Mouse (Mus musculus): ENCODE results near the gene Rsg1.

Gene Rsg1

DNA sequence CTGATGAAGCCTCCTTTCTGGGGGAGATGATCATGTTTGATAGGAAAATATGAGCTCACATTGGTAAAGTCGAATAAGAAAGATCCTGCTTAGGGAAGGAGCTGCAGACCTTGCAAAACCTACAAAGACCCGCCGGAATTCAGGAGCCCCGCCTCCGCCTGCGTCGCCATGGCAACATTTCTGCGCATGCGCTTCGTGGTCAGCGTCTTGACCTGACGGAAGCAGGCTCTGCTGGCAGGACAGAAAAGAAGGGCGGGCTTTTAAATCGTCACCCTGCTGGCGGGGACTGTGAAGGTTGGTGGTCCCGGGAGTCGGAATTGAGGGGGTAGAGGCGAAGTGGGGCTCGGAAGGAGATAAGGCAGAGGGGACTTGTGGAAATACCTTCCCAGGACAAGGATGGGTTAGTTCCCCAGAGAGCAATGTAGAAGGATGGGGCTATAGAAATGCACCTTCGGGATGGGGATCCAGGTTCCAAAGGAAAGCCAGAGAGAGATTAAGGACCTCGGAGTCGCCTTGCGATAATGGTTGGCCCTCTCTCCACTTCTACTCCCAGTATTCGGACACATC, at the start of gene Rsg1:
Gene Rsg1, plus strand, starts transcription at position 187 of the 567 bp plus-strand sequence.
- in situ Hi-C loops (cut with MboI, MseI), result no loop called here

DNA sequence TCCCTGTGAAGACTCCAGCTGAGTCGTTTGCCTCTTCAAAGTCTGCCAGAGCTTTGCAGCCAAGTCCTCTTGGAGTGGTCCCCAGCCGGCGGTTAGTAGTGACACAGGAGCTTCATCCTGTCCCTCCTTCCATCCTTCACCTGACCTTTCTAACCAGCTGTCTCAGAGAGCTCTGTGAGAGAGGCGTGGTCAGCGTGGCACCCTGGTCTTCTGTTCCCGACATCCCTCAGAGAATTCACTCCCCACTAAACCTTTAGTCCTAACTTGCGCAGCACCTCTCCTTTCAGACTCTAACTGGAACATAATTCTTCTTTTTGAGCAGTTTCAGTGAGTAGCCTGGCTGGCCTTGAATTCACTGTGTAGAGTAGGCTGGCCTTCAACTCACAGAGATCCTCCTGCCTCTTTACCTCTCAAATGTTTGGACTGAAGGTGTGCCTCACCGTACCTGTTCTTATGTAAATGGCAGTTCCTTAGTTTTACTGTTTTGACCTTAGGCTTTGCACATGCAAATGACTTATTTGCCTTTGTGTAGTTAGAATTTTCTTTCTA, 47.9 kb upstream of the Rsg1 start:
- in situ Hi-C loops (cut with MboI, MseI), result no loop called here

DNA sequence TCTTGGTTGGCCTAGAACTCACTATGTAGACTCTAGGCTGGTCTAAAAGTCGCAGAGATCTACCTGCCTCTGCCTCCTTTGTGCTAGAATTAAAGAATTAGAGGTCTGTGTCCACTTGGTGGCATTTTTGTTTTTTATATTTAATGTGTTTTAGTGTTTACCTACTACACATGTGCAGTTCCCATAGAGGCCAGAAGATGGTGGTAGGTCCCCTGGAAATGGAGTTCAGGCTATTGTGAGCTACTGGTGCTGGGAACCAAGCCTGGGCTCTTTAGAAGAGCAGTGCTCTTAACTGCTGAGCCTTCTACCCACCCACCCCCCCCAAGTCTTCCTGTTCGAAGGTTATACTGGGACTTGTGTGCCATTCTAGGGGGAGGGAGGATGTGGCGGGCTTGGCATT, 46.6 kb upstream of the Rsg1 start:
- in situ Hi-C loops (cut with MboI, MseI), result no loop called here

DNA sequence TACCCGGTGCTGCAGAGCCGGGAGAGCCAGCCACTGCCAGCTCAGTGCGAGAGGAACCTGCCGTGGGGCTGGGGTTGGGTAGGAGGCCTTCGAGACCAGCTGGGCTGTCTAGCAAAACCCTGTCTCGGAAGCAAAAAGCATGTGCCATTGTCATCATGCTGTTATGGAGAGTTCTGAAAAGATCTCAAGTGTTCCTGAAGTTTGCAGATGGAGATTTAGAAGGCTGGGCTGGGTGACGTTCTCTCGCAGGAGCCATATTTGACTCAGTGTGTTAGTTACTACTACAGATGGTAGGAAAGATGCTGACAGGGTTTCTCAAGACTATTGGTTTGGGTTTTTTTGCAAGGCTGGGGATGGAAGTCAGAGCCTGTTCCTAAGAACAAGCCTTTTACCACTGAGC, 41.6 kb upstream of the Rsg1 start:
- in situ Hi-C loops (cut with MboI, MseI), result no loop called here

GRCm38 (mm10) chr4:141175783-141176182, 38.0 kb upstream of the Rsg1 start:
- in situ Hi-C loops (cut with MboI, MseI), result no loop called here

DNA sequence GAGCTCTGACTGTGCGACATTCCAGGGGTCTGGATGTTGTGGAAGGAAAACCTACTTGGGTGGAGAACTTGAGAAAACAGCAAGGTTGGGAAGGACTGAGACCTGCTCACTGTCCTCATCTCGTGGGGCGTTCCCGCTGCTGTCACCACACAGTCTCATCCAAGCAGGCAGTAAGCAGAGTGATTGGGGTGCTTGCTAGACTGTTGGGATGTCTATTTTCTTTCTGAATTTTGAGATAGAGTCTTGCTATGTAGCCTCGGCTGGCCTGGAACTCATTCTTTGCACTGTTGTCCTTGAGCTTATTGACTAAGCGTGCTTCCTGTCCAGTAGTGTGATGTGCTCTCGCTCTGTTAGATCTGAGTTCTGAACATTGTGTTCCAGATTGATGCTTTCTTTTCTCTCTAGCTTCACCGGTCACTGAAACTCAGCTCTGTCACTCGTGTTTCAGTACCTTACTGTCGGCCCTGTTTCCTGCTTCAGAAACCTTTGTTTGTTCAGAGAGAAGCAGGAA, 37.4 kb upstream of the Rsg1 start:
- in situ Hi-C loops (cut with MboI, MseI), result no loop called here

DNA sequence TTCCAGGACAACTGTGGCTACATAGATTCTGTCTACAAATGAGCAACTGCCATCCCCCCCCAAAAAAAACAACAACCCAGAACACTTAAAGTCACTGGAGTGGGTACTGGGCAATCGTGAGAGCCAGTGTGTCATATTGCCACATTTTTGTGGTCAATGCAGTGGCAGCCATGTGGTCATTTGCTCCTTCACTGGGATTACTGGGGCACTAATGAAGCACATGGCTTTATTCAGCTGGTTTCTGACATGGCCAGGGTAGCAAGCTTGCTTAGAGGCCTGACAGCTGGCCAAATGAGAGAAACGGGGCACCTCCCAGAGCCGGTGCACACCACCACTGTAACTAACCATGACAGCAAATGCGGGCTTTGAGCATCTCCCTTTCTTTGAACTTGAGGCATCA, 35.3 kb upstream of the Rsg1 start:
- in situ Hi-C loops (cut with MboI, MseI), result no loop called here

DNA sequence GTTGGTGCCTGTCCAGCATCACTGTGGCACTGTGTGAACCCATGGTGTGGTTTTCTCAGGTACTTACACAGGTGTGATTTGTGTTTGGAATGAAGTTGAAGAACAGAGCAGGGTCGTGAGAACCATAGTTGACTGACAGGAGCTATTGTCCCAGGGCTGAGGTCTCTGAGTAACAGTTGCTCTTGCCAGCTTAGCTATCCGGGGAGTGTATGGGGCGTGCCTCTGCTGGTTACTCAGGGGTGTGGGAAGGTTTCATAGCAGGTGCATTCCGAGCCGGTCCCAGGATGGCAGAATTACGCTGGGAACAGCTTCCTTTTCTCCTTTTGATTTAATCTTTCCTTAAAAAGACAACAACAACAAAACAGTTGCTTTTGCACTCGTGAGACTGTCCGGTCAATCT, 32.9 kb upstream of the Rsg1 start:
- in situ Hi-C loops (cut with MboI, MseI), result no loop called here

- in situ Hi-C loops (cut with MboI, MseI), result no loop called here
These were observed 31.8 kb upstream of the Rsg1 start for GRCm38 (mm10) chr4:141181981-141182380.

- in situ Hi-C loops (cut with MboI, MseI), result no loop called here
These were observed 29.8 kb upstream of the Rsg1 start for GRCm38 (mm10) chr4:141183932-141184331.

GRCm38 (mm10) chr4:141184426-141184825, 29.3 kb upstream of the Rsg1 start:
- in situ Hi-C loops (cut with MboI, MseI), result no loop called here

DNA sequence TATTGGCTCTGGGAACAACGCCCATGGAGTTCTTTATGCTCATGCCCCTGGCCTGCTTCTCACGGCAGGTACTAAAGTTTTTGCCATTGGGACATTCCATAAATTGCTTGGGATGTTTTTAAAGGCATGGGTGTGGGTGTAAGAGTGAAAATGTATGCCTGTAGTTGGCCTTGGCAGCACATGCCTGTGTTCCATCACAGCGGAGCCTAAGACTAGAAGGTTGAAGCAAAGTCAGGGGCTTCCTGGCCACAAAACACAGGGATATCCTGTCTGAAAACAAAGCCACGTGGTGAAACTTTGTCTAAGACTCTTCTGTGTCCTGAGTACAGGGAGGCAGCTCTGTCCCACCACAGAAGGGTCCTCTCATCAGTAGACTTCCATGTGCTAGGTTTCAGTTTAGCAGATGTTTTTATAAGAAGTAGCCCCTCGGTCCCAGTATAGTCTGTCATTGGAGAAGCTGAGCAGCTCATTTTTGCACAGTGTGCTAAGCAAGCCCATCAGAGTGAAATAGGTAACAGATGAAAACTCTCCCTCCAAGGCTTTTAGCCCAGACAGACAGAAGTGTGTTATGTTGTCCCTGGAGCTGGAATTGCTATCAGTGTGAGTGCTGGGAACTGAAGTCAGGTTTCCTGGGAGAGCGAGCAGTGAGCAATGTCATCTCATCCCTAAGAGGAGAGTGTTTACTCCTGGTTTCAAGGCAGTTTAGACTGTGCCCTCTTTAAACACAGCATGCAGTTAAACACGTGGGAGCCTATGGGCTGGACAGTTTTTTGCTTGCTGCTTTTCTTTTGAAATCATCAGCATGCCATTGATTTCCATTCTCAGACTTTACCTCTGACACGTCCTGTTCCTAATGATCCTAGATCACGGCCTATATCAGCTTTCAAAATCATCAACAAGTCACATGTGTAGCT, 26.6 kb upstream of the Rsg1 start:
- in situ Hi-C loops (cut with MboI, MseI), result no loop called here

DNA sequence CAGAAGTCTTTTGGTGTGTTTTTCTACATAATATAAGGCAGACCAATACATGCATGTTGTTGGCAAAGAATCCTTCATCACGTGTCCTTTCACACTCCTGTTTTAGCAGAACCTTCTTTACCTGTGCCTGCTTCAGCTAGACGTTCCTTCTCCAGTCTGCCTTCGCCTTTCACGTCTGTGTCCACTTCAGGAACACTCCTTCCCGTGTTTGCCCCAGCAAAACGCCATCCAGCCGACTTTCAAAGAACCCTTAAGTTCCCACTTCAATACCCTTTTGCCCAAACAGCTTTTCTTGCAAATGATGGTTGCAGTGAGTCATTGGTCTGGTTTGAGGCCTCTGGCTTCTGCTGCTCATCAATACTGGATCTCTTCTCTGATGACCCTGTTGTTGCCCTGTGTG, 22.5 kb upstream of the Rsg1 start:
- in situ Hi-C loops (cut with MboI, MseI), result no loop called here

DNA sequence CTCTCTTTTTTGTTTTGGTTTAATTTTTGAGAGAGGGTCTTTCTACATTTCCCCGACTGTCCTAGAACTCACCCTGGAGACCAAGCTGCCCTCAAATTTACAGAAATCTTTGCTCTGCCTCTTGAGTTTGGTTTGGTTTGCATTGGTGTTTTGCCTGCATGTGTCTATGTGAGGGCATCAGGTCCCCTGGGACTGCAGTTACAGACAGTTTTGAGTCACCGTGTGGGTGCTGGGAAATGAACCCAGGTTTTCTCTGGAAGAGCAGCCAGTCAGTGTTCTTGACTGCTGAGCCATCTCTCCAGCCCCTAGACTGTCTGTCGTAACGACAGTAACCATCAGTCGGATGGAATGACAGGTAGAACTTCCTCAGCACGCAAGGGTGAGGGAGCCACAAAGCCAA, 19.2 kb upstream of the Rsg1 start:
- in situ Hi-C loops (cut with MboI, MseI), result no loop called here

DNA sequence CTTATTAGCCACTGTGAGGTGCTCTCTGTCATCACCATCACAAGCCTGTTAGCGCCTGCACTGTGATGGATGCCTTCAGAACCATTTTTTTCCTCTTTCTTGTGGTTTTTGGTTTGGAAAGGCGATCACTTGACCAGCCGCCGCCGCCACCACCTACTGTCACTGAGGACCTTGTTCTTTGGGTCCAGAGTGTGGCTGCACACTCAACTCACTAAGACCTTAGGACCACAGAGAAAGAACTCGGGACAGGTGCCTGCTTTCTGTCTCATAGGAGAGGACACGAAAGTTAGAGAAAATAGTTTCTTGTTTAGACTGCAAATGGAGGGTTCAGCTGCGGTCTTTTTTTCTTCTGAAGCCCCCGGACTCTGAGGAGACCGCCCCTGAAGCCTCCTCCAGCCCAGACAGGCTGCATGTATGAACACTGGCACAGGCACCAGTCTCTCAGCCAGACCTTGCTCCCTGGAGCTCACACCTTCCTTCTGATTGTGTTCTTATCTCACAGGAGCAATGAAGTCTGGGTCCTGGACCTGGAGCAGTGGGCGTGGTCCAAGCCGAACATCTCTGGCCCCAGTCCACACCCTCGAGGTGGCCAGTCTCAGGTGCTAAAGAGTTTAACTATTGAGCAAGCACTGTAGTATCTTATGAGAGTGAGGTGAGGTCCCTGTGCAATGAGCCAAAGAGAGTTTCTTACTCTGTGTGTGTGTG, 16.6 kb upstream of the Rsg1 start:
- in situ Hi-C loops (cut with MboI, MseI), result no loop called here

DNA sequence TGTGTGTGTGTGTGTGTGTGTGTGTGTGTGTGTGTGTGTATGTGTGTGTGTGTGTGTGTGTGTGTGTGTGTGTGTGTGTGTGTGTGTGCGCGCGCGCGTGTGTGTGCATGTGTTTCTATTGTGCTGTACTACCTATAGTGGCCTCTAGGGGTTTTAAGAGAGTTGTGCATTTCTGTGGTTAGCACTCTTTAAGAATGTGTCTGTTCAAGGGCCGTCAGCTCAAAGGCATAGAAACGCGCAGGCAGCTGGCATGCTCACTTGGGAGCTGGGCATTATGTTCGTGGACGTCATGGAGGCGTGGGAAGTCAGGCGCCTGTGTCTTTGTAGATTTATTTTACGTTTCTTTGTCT, 16.1 kb upstream of the Rsg1 start:
- in situ Hi-C loops (cut with MboI, MseI), result no loop called here

DNA sequence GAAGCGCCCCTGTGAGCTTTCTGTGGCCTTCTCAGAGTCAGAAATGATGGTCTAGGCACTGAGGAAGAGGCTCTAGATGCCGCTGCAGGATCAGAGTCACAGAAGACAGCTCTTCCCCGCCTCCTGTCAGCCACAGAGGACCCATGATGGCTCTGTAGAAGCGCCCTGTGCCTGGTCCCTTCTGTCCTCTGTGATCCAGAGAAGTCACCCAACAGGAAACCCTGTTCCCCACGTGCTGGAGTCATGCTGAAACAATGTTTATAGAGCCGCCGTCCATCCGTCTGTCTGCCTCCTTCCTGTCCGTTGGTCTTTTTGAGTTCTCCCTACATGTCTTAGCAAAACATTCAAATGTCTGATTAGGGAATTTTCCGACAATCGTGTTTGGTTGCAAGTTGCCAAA, 12.8 kb upstream of the Rsg1 start:
- in situ Hi-C loops (cut with MboI, MseI), result no loop called here

- in situ Hi-C loops (cut with MboI, MseI), result no loop called here
These were observed 11.6 kb upstream of the Rsg1 start for GRCm38 (mm10) chr4:141202192-141202591.

- in situ Hi-C loops (cut with MboI, MseI), result no loop called here
These were observed 9.1 kb upstream of the Rsg1 start for GRCm38 (mm10) chr4:141204580-141205061.

- in situ Hi-C loops (cut with MboI, MseI), result no loop called here
These were observed 6.7 kb upstream of the Rsg1 start for GRCm38 (mm10) chr4:141207081-141207480.

DNA sequence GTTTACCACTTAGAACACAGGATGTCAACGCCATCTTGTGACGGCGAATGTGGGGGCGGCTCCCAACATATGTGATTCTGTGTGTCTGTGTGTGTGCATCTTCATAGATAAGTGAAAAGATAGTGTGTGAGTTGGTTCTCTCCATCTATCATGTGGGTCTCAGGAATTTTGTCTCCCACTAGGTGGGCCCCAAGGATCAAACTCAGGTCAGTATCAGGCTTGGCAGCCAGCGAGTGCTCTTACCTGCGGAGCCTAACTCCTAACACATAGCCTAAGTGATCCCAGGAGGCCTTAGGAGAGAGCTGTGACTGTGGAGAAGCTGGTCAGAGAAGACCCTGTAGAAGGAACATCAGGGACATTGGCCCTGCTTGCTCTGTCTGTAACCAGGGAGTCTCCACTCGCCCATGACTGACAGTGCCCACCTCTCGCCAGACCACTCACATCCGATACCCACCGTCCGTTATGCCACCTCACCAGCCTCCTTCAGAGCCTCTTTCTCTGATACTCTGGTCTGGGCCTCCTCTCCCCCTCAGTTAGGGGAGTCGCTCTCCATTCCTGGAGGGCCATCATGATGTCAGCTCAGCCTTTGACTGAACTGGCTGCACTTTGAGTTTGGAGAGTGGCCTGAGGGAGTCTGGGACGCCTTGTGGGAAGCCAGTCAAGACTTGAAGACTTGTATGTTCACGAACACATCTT, 3.1 kb upstream of the Rsg1 start:
- in situ Hi-C loops (cut with MboI, MseI), result no loop called here

GRCm38 (mm10) chr4:141211646-141212045, 2.1 kb upstream of the Rsg1 start:
- in situ Hi-C loops (cut with MboI, MseI), result no loop called here

All from T-helper 2 cell (primary cell).